23 mouse cellular contexts compared by ENCODE assay signal in genomic region chr5:99230476-99230875, GRCm38 (mm10).
"Had no signal": no experiment of that assay in that cellular context is flagged by ENCODE, and none has a peak within 500 bp of the region (broad histone marks: within the 10 kb centered on the region; RNA-seq: fewer than 3 reads in every experiment).

No protein-coding gene starts in this region.

- ATAC-seq: intestine, postnatal 0 days; midbrain, embryonic 16.5 days had no signal

- H3K4me1 ChIP-seq: limb, embryonic 15.5 days; lung, embryonic 15.5 days; midbrain, embryonic 12.5 days; stomach, embryonic 15.5 days had no signal

- H3K27me3 ChIP-seq: limb, embryonic 12.5 days; limb, embryonic 15.5 days; lung, embryonic 15.5 days; midbrain, embryonic 12.5 days; neural tube, embryonic 13.5 days; stomach, embryonic 15.5 days had no signal

- H3K27ac ChIP-seq: kidney, postnatal 0 days; limb, embryonic 12.5 days; limb, embryonic 15.5 days; liver, embryonic 14.5 days; lung, embryonic 15.5 days; midbrain, embryonic 12.5 days; neural tube, embryonic 13.5 days; stomach, embryonic 15.5 days had no signal

- H3K9me3 ChIP-seq: limb, embryonic 12.5 days; limb, embryonic 15.5 days; lung, embryonic 15.5 days; midbrain, embryonic 12.5 days; neural tube, embryonic 13.5 days; stomach, embryonic 15.5 days had no signal

- DNase-seq: kidney, adult 2 months; kidney, postnatal 36 days; left cerebral cortex, postnatal 4 days; lung, adult 18-20 months; lung, postnatal 36 days; retina, postnatal 1 day; right cerebral cortex, postnatal 25 days; spleen, adult 18-20 months; thymus, adult 18-20 months; thymus, postnatal 14 days; thymus, postnatal 4 days had no signal

- H3K9ac ChIP-seq: limb, embryonic 12.5 days; limb, embryonic 15.5 days; liver, embryonic 14.5 days; lung, embryonic 15.5 days; midbrain, embryonic 12.5 days; neural tube, embryonic 13.5 days; stomach, embryonic 15.5 days had no signal

- H3K4me2 ChIP-seq: limb, embryonic 12.5 days; limb, embryonic 15.5 days; liver, embryonic 11.5 days; lung, embryonic 15.5 days; midbrain, embryonic 12.5 days; neural tube, embryonic 13.5 days; stomach, embryonic 15.5 days had no signal

- H3K4me3 ChIP-seq: limb, embryonic 12.5 days; limb, embryonic 15.5 days; lung, embryonic 15.5 days; midbrain, embryonic 12.5 days; myocyte; neural tube, embryonic 13.5 days; stomach, embryonic 15.5 days had no signal
